Mouse (Mus musculus): ENCODE results near the gene Trp53rka.
A peak's percentile ranks its signal among the peaks of the same experiment; 100 is the strongest.
"Not testable (repeated sequence)": the region's sequence is repeated elsewhere in the genome, so short reads cannot be mapped to it uniquely, and the experiment has no call there.

Gene Trp53rka

GRCm38 (mm10) chr2:165492648-165493553, at the start of gene Trp53rka:
Gene Trp53rka, minus strand, starts transcription at chr2:165493324.
- peak; percentile 87 to 89 for DNase-seq

GRCm38 (mm10) chr2:165540975-165541374, 47.9 kb upstream of the Trp53rka start:
- no peak for DNase-seq

DNA sequence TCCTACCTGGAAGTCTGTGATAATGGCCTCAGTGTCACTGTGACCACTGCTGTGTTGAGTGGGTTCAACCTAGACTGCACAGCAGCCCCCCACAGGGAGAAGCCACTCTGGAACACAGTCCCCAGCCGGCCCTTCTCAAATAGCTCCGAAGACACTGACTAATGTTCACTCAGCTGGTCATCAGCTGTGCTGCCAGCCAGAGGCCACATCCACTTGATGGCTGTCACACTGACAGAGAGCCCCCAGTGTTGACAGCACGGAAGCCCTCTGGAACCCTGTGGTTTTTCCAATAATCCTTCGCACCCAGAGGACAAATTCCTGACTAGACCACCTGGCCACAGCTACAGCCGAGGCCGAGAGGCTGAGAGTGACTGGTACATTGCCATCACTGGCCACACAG, 40.7 kb upstream of the Trp53rka start:
- no peak for DNase-seq

GRCm38 (mm10) chr2:165529106-165529505, 36.0 kb upstream of the Trp53rka start:
- peak; percentile 81 for DNase-seq

- peak; percentile 47 to 64 for DNase-seq
Measured at GRCm38 (mm10) chr2:165525609-165526008, 32.5 kb upstream of the Trp53rka start.

DNA sequence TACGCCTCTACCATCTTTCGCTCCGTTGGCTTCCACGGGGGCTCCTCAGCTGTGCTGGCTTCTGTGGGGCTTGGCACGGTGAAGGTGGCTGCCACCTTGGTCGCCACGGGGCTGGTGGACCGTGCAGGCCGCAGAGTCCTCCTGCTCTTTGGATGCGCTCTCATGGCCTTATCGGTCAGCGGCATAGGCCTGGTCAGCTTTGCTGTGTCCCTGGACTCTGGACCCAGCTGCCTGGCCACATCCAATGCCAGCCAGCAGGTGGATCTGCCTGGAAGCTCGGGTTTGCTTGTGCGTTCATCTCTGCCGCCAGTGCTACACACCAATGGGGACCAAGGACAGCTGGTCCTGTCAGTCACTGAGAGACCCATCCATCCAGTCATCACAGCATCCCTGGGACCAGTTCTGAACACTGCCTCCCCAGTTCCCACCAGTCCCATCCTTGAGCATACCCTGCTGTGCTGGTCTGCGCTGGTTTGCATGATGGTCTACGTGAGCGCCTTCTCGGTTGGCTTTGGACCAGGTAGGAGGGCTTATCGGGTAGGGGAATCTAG, 22.1 kb upstream of the Trp53rka start:
- no peak for DNase-seq

DNA sequence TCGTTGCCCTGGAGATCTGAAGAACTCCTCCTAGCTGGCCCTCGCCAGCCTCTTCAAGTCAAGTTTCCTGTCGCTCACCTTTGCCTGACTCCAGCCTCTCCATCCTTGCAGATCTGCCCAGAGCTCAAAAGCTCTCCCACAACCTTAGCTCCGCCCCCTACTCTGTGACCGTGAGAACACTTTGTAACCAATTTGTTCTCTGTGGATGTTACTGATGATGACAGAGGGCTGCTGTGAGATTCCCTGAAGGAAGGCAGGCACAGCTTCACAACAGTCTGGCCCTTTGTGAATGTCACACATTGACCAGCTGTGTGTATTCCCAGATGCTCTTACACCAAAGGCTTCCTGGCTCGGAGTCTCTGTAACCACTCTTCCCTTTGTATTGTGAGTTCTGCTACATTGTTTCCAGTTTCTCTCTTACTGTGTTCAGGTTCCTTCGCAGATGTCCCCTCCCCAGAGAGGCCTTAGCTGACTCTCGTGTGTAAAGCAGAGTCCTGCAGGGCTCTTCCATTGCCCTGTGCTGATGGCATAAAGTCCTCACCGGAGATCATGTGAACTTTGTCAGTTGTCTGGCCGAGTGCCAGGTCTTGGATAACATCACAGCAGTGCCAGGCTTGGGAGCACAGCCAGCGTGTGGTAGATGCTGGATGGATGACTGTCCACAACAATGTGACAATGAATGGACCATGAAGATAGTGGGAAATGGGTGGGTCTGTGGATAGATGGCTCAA, 19.9 kb upstream of the Trp53rka start:
- DNase-seq = peak in 1 of 2 experiments; percentile 61

DNA sequence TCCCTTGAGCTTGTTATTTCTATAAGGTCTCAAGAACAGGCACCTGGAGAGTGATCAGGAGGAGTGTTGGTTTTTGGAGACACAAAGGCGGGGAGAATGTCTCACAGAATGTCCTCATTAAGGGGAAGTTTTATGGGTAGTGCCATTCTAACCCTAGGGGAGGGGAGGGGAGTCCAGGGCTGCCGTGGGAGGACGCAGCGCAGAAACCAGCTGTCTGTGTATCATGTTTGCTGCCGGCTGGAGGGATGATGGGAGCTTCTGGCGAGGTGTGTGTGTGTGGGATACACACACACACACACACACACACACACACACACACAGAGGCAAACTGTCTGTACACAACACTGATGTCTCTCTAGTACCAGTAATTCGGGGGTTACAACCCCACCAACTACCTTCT, 19.3 kb upstream of the Trp53rka start:
- no peak for DNase-seq

DNA sequence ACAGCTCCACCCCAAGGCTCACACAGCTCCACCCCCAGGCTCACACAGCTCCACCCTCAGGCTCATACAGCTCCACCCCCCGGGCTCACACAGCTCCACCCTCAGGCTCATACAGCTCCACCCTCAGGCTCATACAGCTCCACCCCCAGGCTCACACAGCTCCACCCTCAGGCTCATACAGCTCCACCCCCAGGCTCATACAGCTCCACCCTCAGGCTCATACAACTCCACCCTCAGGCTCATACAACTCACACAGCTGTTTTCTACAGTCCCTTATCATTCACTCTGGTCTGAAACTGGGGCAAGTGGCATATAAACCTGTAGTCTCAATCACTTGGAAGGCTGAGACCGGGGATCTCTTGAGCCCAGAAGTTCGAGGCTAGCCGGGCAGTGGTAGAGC, 18.4 kb upstream of the Trp53rka start:
- DNase-seq = not testable (repeated sequence)

DNA sequence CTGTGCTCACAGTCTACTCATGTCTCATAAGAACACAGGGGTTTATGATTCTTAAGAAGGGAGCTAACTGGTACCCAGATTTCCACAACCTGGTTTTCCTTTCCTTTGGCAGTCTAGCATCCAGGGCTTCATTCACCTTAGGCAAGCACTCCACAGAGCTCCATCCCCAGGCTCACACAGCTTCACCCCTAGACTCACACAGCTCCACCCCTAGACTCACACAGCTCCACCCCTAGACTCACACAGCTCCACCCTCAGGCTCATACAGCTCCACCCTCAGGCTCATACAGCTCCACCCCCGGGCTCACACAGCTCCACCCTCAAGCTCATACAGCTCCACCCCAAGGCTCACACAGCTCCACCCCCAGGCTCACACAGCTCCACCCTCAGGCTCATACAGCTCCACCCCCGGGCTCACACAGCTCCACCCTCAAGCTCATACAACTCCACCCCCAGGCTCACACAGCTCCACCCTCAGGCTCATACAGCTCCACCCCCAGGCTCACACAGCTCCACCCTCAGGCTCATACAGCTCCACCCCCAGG, 17.9 kb upstream of the Trp53rka start:
- DNase-seq = not testable (repeated sequence)

- no peak for DNase-seq
Measured at GRCm38 (mm10) chr2:165510466-165510865, 17.3 kb upstream of the Trp53rka start.

DNA sequence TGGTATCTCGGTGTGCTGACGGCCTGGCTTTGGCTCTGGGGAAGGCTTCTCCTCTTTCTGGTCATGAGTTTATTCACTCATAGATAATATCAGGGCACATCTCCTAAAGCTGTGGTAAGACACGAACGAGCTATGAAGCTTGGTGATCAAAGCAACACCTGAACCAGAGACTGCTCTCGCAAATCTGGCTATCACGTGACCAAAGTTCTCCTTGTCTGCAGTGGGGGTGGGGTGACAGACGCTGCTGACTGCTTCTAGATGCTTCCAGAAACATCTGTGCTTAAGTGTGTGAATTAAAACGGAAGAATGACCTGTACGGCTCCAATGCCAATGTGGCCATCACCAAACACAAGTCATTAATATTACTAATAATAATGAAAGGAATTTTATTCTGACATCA, 16.6 kb upstream of the Trp53rka start:
- no peak for DNase-seq

DNA sequence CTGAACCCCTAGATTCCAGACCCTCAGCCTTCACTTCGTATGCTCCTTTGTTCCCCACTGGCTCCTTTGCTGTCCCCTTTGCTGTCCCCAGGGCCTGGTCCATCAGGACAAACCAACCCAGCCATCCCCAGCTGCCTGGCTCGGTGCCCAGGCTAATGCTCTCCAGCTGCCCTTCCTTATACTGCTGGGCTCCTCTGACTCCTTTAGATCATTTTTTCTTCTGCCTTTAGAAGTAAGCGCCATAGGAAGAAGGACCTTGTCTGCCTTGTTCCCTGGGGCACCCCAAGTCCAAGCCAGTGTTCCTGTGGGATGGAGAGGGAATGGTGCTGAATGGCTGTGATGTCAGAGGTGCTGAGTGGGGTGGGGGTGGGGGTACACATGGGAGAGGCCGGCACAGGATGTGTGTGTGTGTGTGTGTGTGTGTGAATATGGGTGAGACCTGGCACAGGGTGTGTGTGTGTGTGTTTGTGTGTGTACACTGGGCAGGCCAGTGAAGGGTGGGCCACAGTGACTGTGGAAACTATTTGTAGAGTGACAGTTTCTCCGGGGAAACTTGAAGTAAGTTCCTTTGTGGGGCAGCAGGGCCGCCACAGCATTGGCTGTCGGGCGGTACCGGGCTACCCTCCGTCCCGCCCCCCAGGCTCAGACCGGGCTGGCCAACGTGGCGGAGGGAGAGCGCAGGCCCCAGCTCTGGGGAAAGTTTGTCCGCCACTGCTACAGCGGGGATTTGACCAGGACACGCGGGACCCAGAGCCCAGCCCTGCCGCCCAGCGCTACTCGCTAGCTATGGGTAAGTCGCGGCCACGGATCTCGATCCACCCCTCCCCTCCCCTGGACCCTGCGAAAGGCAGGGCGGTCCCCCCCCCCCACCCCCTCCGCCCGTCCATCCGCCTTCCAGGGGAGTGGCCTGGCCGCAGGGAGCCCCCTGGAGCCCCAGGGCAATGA, 10.4 kb upstream of the Trp53rka start, which contains the start of gene Slc2a10:
TSS of gene Slc2a10 (plus strand) at position 529 of the 945 bp plus-strand sequence.
- peak in 1 of 2 experiments; percentile 54 for DNase-seq

DNA sequence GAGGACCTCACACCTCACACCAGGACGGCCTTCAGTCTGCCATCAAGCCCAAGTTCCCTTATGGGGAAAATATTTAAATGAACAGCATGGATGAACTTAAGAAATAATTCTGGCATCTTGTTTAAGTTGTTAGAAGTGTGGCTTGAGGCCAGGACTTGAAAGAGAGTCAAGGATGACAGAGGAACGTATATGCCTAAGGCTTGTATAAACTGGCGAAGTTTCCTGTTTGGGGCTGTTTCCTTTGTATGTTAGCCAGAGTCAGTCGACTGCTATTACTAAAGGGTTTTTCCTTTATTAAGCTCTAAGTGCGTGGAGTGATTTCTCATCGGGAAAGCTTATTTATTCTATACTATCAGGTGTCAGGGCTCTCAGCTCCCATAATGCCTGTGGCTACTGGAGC, 5.7 kb upstream of the Trp53rka start:
- DNase-seq = no peak

- no peak for DNase-seq
Measured at GRCm38 (mm10) chr2:165497706-165498275, 4.7 kb upstream of the Trp53rka start.

- DNase-seq = peak; percentile 41 to 68
Measured at GRCm38 (mm10) chr2:165496251-165496650, 3.1 kb upstream of the Trp53rka start.

- DNase-seq = no peak
Measured at GRCm38 (mm10) chr2:165494495-165494894, 1.4 kb upstream of the Trp53rka start.

- peak; percentile 48 for DNase-seq
Measured at GRCm38 (mm10) chr2:165493587-165494210, 575 bp upstream of the Trp53rka start.

GRCm38 (mm10) chr2:165486881-165487535, 6.1 kb downstream of the Trp53rka start:
- DNase-seq = peak; percentile 80 to 85

DNA sequence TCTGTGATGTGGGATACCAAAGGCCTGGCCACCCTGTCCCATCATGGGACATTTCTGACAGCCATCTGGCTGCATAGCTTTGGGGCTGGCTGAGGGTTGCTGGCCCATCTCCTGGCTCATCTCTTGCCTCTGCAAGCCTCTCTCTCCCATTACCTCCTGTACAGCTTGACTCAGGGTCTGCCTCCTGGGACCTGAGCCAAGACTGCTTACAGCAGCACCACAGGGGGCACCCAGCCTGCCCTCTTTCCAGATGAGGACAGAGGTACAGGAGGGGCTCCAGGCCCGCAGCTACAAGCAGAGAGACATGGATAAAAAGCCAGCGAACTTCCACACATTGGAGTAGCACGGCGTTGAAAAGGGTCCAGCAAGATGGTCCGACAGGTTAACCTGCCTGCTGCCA, 6.7 kb downstream of the Trp53rka start:
- peak; percentile 31 to 45 for DNase-seq

All from cerebellum, postnatal 14 days (tissue).